Mouse (Mus musculus) MN1 (cell line): ENCODE measurements around the gene Sphk1.

ENCODE experiments used
- DNase-seq: peaks from one replicate; pipeline ENCODE4 v3.0.0-alpha.2; 2016; ENCODE audit warnings: low spot score

The Sphk1 gene

DNA sequence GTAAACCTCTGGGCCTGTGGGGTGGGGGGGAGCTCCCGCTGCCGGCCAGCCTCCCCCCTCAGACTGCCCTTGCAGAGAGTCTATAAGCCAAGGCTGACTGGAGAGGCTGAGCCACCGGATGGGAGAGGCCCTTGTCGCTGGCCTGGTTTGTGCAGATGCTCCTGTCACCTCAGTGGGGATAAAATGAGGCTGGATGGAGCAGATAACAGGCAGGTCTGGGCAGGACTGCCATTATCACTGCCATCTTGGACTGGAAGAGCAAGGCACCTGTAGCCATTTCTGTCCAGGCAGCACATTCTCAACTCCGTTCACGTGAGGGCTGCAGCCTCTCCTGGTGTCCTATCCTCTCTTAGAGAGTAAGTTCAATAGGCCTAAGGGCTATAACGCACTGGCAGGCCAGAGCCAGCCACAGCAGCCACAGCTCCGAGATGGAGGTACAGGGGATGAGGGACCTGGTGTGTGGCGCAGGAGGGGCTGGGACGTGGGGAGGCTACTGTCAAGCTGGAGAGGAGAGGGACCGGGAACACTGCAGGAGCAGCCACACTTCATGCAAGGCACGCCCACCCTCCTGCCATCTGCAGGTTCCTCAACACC, 7.5 kb downstream of the Sphk1 start:
- DNase-seq = no peak

- DNase-seq = no peak
Observed at GRCm38 (mm10) chr11:116541183-116541582, 10.5 kb downstream of the Sphk1 start.

DNA sequence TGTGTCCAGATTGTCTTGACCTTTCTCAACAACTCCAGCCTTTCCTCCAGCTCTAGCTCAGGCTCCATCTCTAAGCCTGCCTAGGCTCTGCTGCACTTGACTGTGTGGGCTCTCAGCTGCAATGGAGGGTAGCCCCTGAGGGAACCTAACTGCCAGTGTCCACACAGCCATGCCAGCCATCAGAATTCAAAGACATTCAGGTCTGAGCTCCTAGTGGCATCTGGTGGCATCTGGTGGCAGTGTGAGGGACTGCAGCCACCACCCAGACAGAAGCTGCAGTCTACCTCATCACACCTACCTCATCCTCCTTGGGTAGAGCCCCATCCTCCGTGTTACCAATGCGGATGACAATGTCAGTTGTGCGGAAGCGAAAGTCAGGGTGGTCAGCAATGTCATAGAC, 12.4 kb downstream of the Sphk1 start:
- peak; percentile 41 for DNase-seq

- DNase-seq = no peak
Observed at GRCm38 (mm10) chr11:116547296-116548060, 16.8 kb downstream of the Sphk1 start.

DNA sequence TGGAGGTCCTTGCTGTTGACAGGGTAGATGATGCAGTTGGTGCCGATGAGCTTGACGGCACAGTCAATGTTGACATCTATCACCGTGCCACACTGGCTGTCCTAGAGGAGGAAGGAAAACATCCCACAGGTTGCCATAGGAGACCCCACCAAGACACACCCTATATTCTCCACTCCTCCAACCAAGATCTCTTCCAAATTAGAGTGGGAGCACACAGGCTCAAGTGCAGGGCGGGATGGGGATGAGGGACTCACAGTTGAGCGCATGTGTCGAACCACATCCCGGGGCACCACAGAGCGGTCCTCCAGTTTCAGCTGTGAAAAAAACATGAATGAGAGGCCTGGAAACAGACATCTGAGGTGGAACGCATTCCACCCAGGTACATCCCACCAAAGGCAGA, 18.1 kb downstream of the Sphk1 start:
- DNase-seq = no peak

DNA sequence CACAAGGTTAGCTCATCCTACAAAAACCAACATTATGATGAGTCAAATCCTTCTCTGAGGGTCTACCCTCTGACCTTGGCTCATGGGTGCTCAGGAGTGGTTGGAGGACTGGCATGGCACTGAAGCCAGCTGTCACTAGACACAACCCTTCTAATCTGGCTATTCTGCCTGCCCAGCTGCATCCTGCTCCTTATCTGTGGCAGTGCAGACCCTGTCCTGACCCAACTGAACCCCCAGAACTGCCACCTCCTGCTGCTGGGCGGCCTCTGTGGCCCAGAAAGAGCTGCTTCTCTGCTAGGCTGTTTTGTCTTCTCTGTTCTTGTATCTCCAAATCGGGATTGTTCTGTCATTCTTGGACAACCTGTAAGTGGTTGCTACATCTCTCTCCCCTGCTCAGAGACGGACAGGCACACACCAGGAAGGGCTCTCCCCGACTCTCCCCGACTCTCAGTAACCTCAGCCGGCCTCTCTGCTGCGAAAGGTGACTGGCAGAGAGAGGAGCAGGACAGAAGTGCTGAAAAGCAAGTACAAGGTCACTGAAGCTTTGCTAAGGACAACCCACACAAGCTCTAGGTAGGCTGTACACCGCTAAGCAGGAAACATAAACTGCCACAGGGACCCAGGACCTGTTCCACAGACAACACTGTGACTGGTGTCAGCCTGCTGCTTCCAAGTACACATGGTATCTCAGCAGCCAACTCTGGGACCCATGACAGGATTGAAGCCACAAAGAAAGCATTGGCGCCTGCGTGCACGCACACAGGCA, 18.7 kb downstream of the Sphk1 start:
- DNase-seq = no peak

DNA sequence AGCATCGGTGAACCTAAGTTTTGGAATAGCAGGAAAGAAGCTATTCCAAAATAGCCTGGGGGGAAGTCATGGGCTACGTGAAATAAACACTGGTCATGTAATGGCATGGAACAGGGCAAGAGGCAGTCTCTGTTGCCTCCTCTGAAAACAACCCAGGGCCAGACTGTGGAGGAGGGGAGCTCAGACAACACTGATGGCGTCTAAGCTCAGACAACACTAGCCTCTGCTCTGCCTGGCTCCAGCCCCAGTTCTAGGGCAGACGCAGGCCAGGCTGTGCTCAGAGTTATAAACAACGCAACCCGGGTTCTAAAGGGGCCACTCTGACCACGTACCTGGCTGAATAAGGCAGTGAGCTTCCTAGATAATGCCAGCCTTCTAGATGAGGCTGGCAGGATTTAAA, 20.0 kb downstream of the Sphk1 start:
- no peak for DNase-seq

GRCm38 (mm10) chr11:116552194-116552593, 21.5 kb downstream of the Sphk1 start:
- DNase-seq = no peak

DNA sequence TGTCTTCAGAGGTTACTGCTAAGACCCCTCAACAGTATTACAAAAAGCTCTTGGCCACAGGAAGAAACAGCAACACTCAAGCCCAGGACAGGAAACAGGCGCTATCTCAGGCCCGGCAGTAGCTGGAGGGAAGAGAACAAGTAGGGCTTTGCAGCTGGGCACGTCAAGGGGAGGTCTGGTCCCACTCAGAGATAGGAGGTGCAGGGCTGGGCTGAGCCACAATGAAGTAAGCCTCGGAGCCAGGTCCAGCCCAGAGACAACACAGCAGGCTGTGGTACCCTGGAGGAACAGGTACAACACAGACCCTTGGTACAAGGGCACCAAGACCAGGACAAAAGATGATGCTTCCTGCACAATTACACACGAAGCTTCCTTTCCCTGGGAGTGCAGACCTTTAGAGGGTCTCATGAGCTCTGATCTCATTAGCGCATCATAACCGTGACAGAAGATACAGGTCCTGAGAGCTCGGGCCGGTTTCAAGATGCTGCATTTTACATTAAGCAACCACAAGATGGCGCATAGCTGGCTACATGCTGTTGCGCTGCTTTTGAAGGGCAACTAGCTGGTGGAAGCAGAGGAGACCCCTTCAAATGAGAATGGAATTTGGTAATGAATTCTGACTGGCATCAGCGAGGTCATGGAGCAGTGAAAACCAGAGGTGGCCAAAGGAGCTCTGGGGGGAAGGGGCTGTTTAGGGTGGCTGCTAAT, 23.6 kb downstream of the Sphk1 start:
- peak; percentile 62 for DNase-seq

DNA sequence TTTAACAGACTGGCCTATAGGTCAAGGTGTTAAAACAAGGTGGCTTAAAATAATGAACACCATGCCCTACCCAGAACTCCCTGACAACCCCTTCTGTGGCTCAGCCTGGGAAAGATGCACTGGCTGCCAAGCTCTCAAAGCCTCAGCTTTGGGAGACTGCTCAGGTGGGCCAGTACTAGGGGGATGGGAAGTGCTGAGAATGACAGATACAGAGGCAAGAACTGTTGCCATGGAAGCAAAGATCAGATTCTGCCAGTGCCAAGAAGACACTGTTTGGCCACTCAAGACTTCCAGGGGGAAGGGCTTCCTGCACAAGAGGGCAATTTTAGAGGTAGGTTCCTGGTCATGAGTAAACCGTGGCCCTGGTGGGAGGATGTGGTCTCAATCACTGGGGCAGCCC, 24.8 kb downstream of the Sphk1 start:
- DNase-seq = no peak

- DNase-seq = no peak
Observed at GRCm38 (mm10) chr11:116556308-116556707, 25.6 kb downstream of the Sphk1 start.

- no peak for DNase-seq
Observed at GRCm38 (mm10) chr11:116565283-116566041, 34.7 kb downstream of the Sphk1 start.

- no peak for DNase-seq
Observed at GRCm38 (mm10) chr11:116567531-116567930, 36.8 kb downstream of the Sphk1 start.

DNA sequence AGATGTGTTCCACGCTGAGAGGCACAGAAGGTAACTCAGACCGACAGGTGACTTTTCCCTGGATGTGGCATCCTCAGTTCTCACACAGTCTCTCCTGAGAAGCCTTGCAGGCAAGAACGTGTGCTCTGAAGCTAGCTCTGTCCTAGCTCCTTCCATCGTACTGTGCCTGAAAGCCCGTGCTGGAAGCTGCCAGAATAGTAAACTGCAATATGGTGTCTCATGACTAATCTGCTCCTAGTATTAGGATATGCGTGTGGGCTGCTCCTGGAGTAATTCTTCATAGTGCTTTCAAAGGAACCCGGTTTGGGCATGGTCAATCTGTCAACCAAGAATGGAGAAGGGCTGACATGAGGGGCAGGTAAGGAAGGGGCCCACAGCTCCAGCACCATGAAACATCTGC, 40.1 kb downstream of the Sphk1 start:
- no peak for DNase-seq

DNA sequence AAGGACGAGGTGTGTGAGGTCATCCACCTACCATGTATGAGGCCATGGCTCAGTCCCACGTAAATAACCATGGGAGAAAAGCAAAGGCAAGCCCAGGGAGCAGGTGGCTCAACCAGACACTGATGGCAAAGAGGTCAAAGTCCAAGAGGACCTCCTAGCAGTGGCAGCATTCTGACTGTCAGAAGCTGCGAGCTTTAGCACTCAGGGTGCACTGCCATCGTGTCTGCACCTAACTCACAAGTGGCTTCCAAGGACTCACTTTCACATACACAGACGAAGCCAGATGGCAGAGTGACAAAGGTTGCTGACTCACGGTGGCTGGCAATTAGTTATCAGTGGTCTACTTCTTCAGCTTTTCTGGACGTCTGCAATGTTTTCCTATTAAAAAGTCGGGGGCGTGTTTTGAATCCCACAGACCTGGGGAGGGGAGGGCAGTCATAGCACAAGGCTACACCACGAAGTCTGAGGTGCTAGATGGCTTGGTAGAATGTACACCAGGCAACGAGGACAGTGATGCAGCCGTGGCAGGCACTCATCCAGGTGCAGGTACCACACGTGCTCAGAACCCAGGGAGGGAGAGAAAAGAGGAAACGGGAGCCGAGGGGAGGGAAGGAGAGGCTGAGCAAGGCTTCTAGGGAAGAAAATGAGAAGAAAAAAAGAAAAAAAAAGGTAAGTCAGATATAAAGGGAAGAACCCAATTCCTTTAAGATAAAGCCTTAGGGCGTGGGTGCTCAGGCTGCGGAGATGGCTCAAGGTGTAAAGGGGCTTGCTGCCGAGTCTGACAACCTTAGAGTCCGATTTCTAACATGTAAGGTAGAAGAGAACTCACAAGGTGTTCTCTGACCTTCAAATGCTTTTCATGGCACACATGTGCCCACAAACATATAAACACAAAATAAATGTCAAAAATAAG, 41.3 kb downstream of the Sphk1 start:
- peak; percentile 49 for DNase-seq

DNA sequence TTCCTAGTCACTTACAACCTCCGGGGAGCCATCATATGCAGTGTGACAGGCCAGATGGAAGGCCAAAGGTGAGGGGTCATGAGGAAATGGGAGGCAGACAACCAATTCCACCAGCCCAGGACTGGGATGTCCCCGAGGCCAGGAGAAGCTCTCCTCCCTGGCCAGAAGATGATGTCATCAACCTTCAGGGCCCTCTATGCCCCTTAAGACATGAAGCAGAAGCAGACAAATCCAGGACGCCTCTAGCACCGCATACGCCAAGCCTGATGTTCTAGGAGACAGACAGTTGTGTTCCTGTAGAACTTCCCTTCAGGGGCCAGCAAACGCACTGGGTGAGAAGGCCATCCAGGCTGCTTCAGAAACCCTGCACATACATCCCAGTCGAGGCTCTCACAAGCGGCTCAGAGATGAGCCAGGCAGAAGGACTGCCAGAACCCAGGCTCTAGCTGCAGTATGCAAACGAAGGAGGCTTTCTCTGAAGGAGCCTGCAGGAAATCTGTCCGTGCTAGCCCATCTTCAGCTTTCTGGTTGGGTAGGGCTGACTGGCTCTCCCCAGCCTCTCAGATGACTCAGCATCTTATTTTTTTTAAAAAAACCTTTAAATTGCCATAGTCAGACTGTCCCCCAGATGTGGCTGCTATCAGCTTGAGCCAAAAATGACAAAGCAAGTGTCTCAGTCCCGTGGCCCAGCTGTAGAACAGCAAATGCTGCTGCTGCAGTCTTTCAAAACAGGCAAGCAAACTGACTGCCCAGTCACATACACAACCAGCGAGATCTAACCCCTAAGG, 42.2 kb downstream of the Sphk1 start:
- DNase-seq = peak; percentile 26

GRCm38 (mm10) chr11:116574486-116574885, 43.8 kb downstream of the Sphk1 start:
- no peak for DNase-seq

DNA sequence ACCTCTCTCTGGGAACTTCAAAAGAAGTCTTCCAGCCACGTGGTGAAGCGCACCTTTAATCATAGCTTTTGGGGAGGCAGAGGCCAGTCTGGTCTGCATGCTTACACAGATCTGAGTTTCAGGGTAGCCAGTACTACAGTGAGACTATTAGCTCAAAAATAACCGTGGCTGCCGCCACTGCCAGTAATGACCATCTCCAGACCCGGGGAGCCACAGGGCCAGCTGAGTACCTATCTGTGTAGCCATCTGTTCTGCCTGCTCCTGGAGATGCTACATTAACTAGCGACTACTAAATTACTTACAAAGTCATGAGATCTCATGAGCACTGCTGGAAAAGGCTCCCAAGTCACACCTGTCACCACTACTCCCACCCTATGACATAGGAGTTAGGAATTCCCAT, 44.3 kb downstream of the Sphk1 start:
- DNase-seq = peak; percentile 30

GRCm38 (mm10) chr11:116575396-116575795, 44.7 kb downstream of the Sphk1 start:
- DNase-seq = no peak

DNA sequence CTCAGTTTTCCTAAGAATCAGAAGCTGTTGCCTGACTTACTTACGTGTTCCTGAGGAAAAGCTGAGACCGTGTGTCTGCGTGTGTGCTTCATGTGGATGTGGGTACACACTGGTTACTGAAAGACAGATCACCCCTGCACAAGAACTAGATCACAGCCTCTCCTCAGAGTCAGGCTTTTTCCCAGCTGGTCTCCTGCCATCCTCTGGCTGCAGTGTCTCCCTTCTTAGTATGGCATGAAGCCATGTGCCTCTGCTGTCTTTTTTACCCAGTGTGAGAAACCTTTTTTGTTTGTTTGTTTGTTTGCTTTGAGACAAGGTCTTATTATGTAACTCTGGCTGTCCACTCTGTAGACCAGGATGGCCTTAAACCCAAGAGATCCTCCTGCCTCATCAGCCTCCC, 48.6 kb downstream of the Sphk1 start:
- no peak for DNase-seq
